Mouse (Mus musculus): ENCODE measurements around the gene Crispld2. TPM values are rescaled to one million over a fixed set of nuclear protein-coding genes. Genes with fewer than 3 reads are reported as not detected.

Crispld2 gene
- total and polyA plus RNA-seq, 2 experiments from 2014 or later: 2.6 to 15.5 TPM

DNA sequence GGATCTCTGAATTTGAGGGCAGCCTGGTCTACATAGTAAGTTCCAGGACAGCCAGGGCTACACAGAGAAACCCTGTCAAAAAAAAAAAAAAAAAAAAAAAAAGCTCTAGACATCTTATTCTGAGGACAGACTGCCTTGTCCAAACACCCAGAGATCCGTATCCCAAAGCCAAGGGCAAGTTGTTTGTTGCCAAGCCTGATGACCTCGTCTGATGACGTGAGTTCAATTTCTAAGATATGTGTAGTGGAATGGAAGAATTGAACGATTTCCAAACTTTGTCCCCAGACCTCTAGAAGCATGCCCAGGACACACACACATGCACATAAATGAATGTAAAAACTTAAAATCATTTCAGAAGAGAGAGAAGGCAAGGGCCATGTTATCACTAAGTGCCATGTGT lies 74.0 kb downstream of the Crispld2 start:
- H3K4me3 ChIP-seq (ENCODE audit: low read depth, low read length): no peak overlapping the region
- no peaks in the 10 kb centered on the region for H3K4me1 ChIP-seq (ENCODE audit: control insufficient read depth, insufficient read depth)
- no peaks in the 10 kb centered on the region for H3K36me3 ChIP-seq (replicated peaks; ENCODE audit: control insufficient read depth, insufficient read depth, low read length)
- H3K27ac ChIP-seq (ENCODE audit: low read depth): no peak overlapping the region
- no peak for TF ChIP-seq EP300 (IDR thresholded peaks at IDR 0.05; ENCODE audit: low read depth)
- no peak for TF ChIP-seq CTCF (IDR thresholded peaks at IDR 0.05; ENCODE audit: low read depth)
- no peak for ATAC-seq (ENCODE audit: insufficient read depth, low read depth)
- no peak overlapping the region for H3K9ac ChIP-seq (replicated peaks; ENCODE audit: low read depth, low read length)
- H3K4me2 ChIP-seq (ENCODE audit: low read depth, low read length): no peak overlapping the region
- 62% methylated on average over 4 of the region's 4 CpGs for WGBS
- no peak for DNase-seq (ENCODE audit: low spot score)
- no peaks in the 10 kb centered on the region for H3K9me3 ChIP-seq (replicated peaks; ENCODE audit: control insufficient read depth, low read length)
- 0 out of 2 replicates have a peak, but pooled peaks cover 4% of the 10 kb centered on the region for H3K27me3 ChIP-seq (ENCODE audit: control insufficient read depth, insufficient read depth, low read length)

DNA sequence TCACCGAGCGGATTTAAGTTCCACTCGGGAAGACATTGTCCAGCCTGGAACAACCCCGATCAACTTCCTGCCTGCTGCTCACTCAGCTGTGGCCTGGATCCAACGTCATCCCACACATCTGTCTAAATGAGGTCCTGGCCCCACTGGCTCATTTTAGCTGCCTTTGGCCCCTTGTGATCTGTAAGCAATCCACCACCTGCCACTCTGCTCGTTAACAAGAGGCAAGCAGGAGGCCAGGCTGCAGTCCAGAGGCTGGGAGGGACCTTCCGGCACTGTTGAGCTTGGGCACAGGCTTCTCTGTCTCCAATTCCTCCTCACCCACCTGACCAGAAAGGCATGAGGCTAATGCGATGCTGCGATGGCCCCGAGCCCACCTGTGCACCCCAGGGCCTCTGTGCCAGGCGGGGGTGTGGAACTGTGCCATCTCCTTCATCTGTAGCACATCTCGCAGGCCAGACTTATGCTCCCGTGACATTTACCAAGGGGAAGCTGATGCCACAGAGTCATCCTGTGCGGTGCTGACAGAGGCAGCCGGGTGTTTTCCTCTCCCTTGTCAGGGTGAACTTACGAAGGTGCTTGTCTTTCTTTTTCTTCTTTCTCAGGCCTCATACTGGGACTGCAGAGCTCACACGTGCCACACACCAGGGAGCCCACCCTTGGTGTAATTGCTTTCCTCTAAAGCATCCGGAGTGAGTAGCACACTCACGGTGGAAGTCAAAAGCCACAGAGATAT lies 75.9 kb downstream of the Crispld2 start:
- WGBS: 47% methylated on average over 19 of the region's 19 CpGs
- DNase-seq (ENCODE audit: low spot score) (peak; percentile 35), ATAC-seq (ENCODE audit: insufficient read depth, low read depth) (no peak)
- TF ChIP-seq EP300 (IDR thresholded peaks at IDR 0.05; ENCODE audit: low read depth): no peak
- H3K36me3 ChIP-seq (replicated peaks; ENCODE audit: control insufficient read depth, insufficient read depth, low read length): no peaks in the 10 kb centered on the region
- no peak overlapping the region for H3K4me2 ChIP-seq (ENCODE audit: low read depth, low read length)
- no peaks in the 10 kb centered on the region for H3K9me3 ChIP-seq (replicated peaks; ENCODE audit: control insufficient read depth, low read length)
- H3K27ac ChIP-seq (ENCODE audit: low read depth): no peak overlapping the region
- no peak overlapping the region for H3K4me3 ChIP-seq (ENCODE audit: low read depth, low read length)
- H3K4me1 ChIP-seq (ENCODE audit: control insufficient read depth, insufficient read depth): no peaks in the 10 kb centered on the region
- no peaks in the 10 kb centered on the region for H3K27me3 ChIP-seq (ENCODE audit: control insufficient read depth, insufficient read depth, low read length)
- H3K9ac ChIP-seq (replicated peaks; ENCODE audit: low read depth, low read length): no peak overlapping the region

- no peaks in the 10 kb centered on the region for H3K9me3 ChIP-seq (replicated peaks; ENCODE audit: control insufficient read depth, low read length)
- no peak overlapping the region for H3K9ac ChIP-seq (replicated peaks; ENCODE audit: low read depth, low read length)
- peak; percentile 91 for TF ChIP-seq CTCF (IDR thresholded peaks at IDR 0.05; ENCODE audit: low read depth)
- no peak for TF ChIP-seq EP300 (IDR thresholded peaks at IDR 0.05; ENCODE audit: low read depth)
These were observed 79.4 kb downstream of the Crispld2 start for GRCm38 (mm10) chr8:120071684-120072083.

GRCm38 (mm10) chr8:120072259-120072658 lies 80.0 kb downstream of the Crispld2 start:
- Histone ChIP-seq H3K4me3 (ENCODE audit: low read depth, low read length) (no peak overlapping the region), H3K9ac (replicated peaks; ENCODE audit: low read depth, low read length) (no peak overlapping the region), H3K27ac (ENCODE audit: low read depth) (no peak overlapping the region), H3K4me2 (ENCODE audit: low read depth, low read length) (no peak overlapping the region), H3K4me1 (ENCODE audit: control insufficient read depth, insufficient read depth) (no peaks in the 10 kb centered on the region), H3K36me3 (replicated peaks; ENCODE audit: control insufficient read depth, insufficient read depth, low read length) (no peaks in the 10 kb centered on the region), H3K27me3 (ENCODE audit: control insufficient read depth, insufficient read depth, low read length) (0 out of 2 replicates have a peak, but pooled peaks cover 4% of the 10 kb centered on the region), H3K9me3 (replicated peaks; ENCODE audit: control insufficient read depth, low read length) (no peaks in the 10 kb centered on the region)
- ATAC-seq (ENCODE audit: insufficient read depth, low read depth): no peak
- TF ChIP-seq CTCF (IDR thresholded peaks at IDR 0.05; ENCODE audit: low read depth) (no peak), EP300 (IDR thresholded peaks at IDR 0.05; ENCODE audit: low read depth) (no peak)
- no peak for DNase-seq (ENCODE audit: low spot score)
- WGBS: 67% methylated on average over 9 of the region's 9 CpGs

More at GRCm38 (mm10) chr8:120071684-120072083, 79.4 kb downstream of the Crispld2 start:
- ATAC-seq (ENCODE audit: insufficient read depth, low read depth) (peak; percentile 77), DNase-seq (ENCODE audit: low spot score) (peak; percentile 66)
- WGBS: 29% methylated on average over 4 of the region's 4 CpGs
- H3K4me1 ChIP-seq (ENCODE audit: control insufficient read depth, insufficient read depth): no peaks in the 10 kb centered on the region
- no peak overlapping the region for H3K4me3 ChIP-seq (ENCODE audit: low read depth, low read length)
- no peak overlapping the region for H3K27ac ChIP-seq (ENCODE audit: low read depth)
- 0 out of 2 replicates have a peak, but pooled peaks cover 4% of the 10 kb centered on the region for H3K27me3 ChIP-seq (ENCODE audit: control insufficient read depth, insufficient read depth, low read length)
- no peaks in the 10 kb centered on the region for H3K36me3 ChIP-seq (replicated peaks; ENCODE audit: control insufficient read depth, insufficient read depth, low read length)
- H3K4me2 ChIP-seq (ENCODE audit: low read depth, low read length): no peak overlapping the region

DNA sequence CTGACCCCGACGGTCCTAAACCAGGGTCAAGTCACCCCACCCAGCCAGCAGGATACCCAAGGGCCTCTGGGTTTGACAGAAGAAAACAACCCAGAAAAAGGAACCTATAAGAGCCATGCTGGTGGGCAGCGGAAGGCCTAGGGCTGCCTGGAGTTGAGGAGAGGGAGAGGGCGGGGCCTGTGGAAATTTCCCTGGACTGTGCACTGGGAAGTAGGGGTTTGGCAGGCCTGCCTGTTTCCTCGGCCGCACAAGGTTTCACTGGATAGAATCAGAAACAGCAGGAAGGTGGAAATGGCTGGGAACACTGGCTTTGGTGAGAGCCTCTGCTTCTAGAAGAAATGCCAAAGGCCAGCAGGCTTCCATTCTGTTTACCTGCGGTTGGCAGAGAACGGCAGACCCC lies 80.6 kb downstream of the Crispld2 start:
- no peaks in the 10 kb centered on the region for H3K9me3 ChIP-seq (replicated peaks; ENCODE audit: control insufficient read depth, low read length)
- H3K4me2 ChIP-seq (ENCODE audit: low read depth, low read length): no peak overlapping the region
- ATAC-seq (ENCODE audit: insufficient read depth, low read depth) (no peak), DNase-seq (ENCODE audit: low spot score) (no peak)
- 84% methylated on average over 8 of the region's 8 CpGs for WGBS
- no peaks in the 10 kb centered on the region for H3K4me1 ChIP-seq (ENCODE audit: control insufficient read depth, insufficient read depth)
- no peaks in the 10 kb centered on the region for H3K36me3 ChIP-seq (replicated peaks; ENCODE audit: control insufficient read depth, insufficient read depth, low read length)
- H3K27ac ChIP-seq (ENCODE audit: low read depth): no peak overlapping the region
- TF ChIP-seq CTCF (IDR thresholded peaks at IDR 0.05; ENCODE audit: low read depth) (no peak), EP300 (IDR thresholded peaks at IDR 0.05; ENCODE audit: low read depth) (no peak)
- H3K4me3 ChIP-seq (ENCODE audit: low read depth, low read length): no peak overlapping the region
- 0 out of 2 replicates have a peak, but pooled peaks cover 4% of the 10 kb centered on the region for H3K27me3 ChIP-seq (ENCODE audit: control insufficient read depth, insufficient read depth, low read length)
- H3K9ac ChIP-seq (replicated peaks; ENCODE audit: low read depth, low read length): no peak overlapping the region

DNA sequence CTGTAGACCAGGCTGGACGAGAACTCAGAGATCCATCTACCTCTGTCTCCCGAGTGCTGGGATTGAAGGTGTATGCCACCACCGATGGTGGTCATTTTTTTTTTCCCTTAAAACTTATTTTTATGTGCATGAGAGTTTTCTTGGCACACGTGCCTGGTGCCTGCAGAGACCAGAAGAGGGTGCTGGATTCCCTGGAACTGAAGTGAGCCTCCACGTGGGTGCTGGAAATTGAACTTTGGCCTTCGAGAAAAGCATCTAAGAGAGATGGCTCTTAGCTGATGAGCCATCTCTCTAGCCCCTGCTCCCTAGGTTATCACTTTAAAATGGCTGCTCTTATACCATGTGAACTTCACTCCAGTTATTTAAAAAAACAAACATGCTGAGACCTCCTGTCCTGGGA lies 82.3 kb downstream of the Crispld2 start:
- Histone ChIP-seq H3K9ac (replicated peaks; ENCODE audit: low read depth, low read length) (no peak overlapping the region), H3K4me1 (ENCODE audit: control insufficient read depth, insufficient read depth) (no peaks in the 10 kb centered on the region), H3K4me2 (ENCODE audit: low read depth, low read length) (no peak overlapping the region), H3K4me3 (ENCODE audit: low read depth, low read length) (no peak overlapping the region), H3K36me3 (replicated peaks; ENCODE audit: control insufficient read depth, insufficient read depth, low read length) (no peaks in the 10 kb centered on the region), H3K27ac (ENCODE audit: low read depth) (no peak overlapping the region), H3K9me3 (replicated peaks; ENCODE audit: control insufficient read depth, low read length) (no peaks in the 10 kb centered on the region), H3K27me3 (ENCODE audit: control insufficient read depth, insufficient read depth, low read length) (0 out of 2 replicates have a peak, but pooled peaks cover 4% of the 10 kb centered on the region)
- DNase-seq (ENCODE audit: low spot score) (no peak), ATAC-seq (ENCODE audit: insufficient read depth, low read depth) (no peak)
- WGBS: 75% methylated on average over 6 of the region's 6 CpGs
- no peak for TF ChIP-seq EP300 (IDR thresholded peaks at IDR 0.05; ENCODE audit: low read depth)
- TF ChIP-seq CTCF (IDR thresholded peaks at IDR 0.05; ENCODE audit: low read depth): no peak

Measured in heart, postnatal 0 days (tissue).